In the genomic region with DNA sequence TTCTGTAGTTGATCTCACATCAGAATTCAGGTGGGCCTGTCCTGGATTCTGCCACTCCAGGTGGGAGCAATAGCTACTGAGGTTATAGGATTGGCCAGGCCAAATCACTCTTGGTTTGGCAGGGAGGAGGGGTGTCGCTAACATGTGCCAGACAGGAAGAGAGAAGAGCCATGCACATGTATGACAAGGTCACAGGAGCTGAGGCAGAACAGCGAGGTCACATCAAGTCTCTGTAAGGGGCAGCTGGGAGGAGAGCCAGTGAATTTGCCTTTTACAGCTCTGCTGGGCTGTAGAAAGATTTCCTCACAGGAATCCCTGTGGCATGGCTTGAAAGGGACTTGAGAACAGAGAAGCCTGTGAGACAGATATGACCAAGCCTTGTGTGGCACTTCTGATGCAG, we compare ENCODE assay signal across 17 mouse cellular contexts.
"Had no signal": no experiment of that assay in that cellular context is flagged by ENCODE, and none has a peak within 500 bp of the region (broad histone marks: within the 10 kb centered on the region; RNA-seq: fewer than 3 reads in every experiment).

No protein-coding gene starts in this region.

- H3K4me1 ChIP-seq: liver, embryonic 13.5 days had no signal

- H3K9me3 ChIP-seq: kidney, embryonic 15.5 days; liver, embryonic 13.5 days; midbrain, embryonic 12.5 days; neural tube, embryonic 12.5 days; neural tube, embryonic 15.5 days; stomach, embryonic 15.5 days had no signal

- H3K27me3 ChIP-seq: liver, embryonic 13.5 days; midbrain, embryonic 12.5 days; stomach, embryonic 15.5 days had no signal

- H3K9ac ChIP-seq: kidney, embryonic 15.5 days; liver, embryonic 13.5 days; midbrain, embryonic 12.5 days; neural tube, embryonic 12.5 days; neural tube, embryonic 15.5 days; stomach, embryonic 15.5 days had no signal

- DNase-seq: kidney, adult 8-10 months; kidney, postnatal 10 days; kidney, postnatal 36 days; layer of hippocampus, postnatal 36 days; liver, embryonic 13.5 days; lung, adult 2 months; lung, postnatal 14 days; lung, postnatal 4 days; right cerebral cortex, postnatal 25 days; spleen, adult 18-20 months; thymus, postnatal 25 days had no signal

- H3K36me3 ChIP-seq: kidney, embryonic 15.5 days; liver, embryonic 13.5 days; midbrain, embryonic 12.5 days; neural tube, embryonic 12.5 days; neural tube, embryonic 15.5 days; stomach, embryonic 15.5 days had no signal

- H3K4me2 ChIP-seq: kidney, embryonic 15.5 days; liver, embryonic 13.5 days; midbrain, embryonic 12.5 days; neural tube, embryonic 12.5 days; neural tube, embryonic 15.5 days; stomach, embryonic 15.5 days had no signal

- H3K27ac ChIP-seq: kidney, embryonic 15.5 days; left cerebral cortex, adult 2 months; liver, embryonic 13.5 days; midbrain, embryonic 12.5 days; neural tube, embryonic 12.5 days; neural tube, embryonic 15.5 days; stomach, embryonic 15.5 days had no signal

- H3K4me3 ChIP-seq: kidney, embryonic 15.5 days; left cerebral cortex, adult 2 months; liver, embryonic 13.5 days; midbrain, embryonic 12.5 days; neural tube, embryonic 12.5 days; neural tube, embryonic 15.5 days; stomach, embryonic 15.5 days had no signal
